In the genomic region with DNA sequence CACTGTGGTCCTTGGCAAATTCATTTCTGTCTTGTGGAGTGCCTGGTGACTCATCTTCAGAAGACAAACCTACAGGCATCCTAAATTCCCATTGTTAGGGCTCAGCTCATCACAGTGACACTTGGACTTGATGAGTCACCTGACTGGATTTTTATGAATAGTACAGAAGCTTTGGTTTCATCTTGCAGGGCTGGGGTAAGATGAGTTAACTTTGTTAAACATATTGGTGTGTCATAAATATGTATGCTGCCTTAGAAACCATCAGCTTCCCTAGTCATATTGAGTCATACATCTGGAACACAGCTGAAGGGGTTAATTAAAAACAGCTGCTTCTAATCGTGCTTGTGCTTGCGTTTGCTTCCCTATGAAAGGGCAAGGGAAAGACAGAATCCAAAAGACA, we compare ENCODE assay signal across 19 mouse cellular contexts.
A peak's percentile ranks its signal among the peaks of the same experiment; 100 is the strongest.
DNase-seq lines count a peak whose midpoint lies in the region; ATAC-seq and TF ChIP-seq lines count a peak whose summit lies in the region.
"Had no signal": no experiment of that assay in that cellular context is flagged by ENCODE, and none has a peak within 500 bp of the region (broad histone marks: within the 10 kb centered on the region; RNA-seq: fewer than 3 reads in every experiment).

No protein-coding gene starts in this region.

- no peak overlapping the region for H3K4me2 ChIP-seq in limb, embryonic 15.5 days
- no peak overlapping the region for H3K4me2 ChIP-seq in intestine, embryonic 15.5 days (replicated peaks)
- H3K4me2 ChIP-seq: heart, embryonic 11.5 days; hindbrain, embryonic 15.5 days; liver, embryonic 12.5 days; neural tube, embryonic 12.5 days had no signal

- no peaks in the 10 kb centered on the region for H3K9me3 ChIP-seq in limb, embryonic 15.5 days
- no peaks in the 10 kb centered on the region for H3K9me3 ChIP-seq in intestine, embryonic 15.5 days
- H3K9me3 ChIP-seq in heart, embryonic 10.5 days: no peaks in the 10 kb centered on the region
- H3K9me3 ChIP-seq: hindbrain, embryonic 15.5 days; liver, embryonic 12.5 days; neural tube, embryonic 12.5 days had no signal

- 5% methylated on average over 2 of the region's 2 CpGs for WGBS in limb, embryonic 15.5 days
- WGBS in intestine, embryonic 15.5 days: 37% methylated on average over 2 of the region's 2 CpGs
- WGBS in heart, embryonic 10.5 days: 56% methylated on average over 2 of the region's 2 CpGs

- H3K9ac ChIP-seq in limb, embryonic 15.5 days: no peak overlapping the region
- H3K9ac ChIP-seq in intestine, embryonic 15.5 days: no peak overlapping the region
- H3K9ac ChIP-seq: hindbrain, embryonic 15.5 days; liver, embryonic 12.5 days; neural tube, embryonic 12.5 days had no signal

- TF ChIP-seq POLR2A in embryonic fibroblast, embryonic 13.5 days (IDR thresholded peaks at IDR 0.05; ENCODE audit: low read depth, low read length): no peak

- H3K27me3 ChIP-seq in limb, embryonic 15.5 days: no peaks in the 10 kb centered on the region
- H3K27me3 ChIP-seq in intestine, embryonic 15.5 days (replicated peaks): no peaks in the 10 kb centered on the region
- H3K27me3 ChIP-seq in heart, embryonic 10.5 days (ENCODE audit: insufficient read depth, poor library complexity, severe bottlenecking): 0 out of 2 replicates have a peak, but pooled peaks cover 6% of the 10 kb centered on the region
- H3K27me3 ChIP-seq: hindbrain, embryonic 15.5 days; liver, embryonic 12.5 days; neural tube, embryonic 12.5 days had no signal

- H3K4me3 ChIP-seq in embryonic fibroblast, embryonic 13.5 days (ENCODE audit: insufficient read depth, low read length): no peak overlapping the region
- H3K4me3 ChIP-seq in limb, embryonic 15.5 days: no peak overlapping the region
- H3K4me3 ChIP-seq in intestine, embryonic 15.5 days (replicated peaks): no peak overlapping the region
- no peak overlapping the region for H3K4me3 ChIP-seq in heart, embryonic 10.5 days
- H3K4me3 ChIP-seq: hindbrain, embryonic 15.5 days; liver, embryonic 12.5 days; neural tube, embryonic 12.5 days had no signal

- no peak for ATAC-seq in limb, embryonic 15.5 days (ENCODE audit: insufficient number of reproducible peaks, low FRiP score, low TSS enrichment, low read depth)
- no peak for ATAC-seq in intestine, embryonic 15.5 days
- ATAC-seq: CD4-positive, CD25-positive, alpha-beta regulatory T cell, adult 4 months; forebrain, embryonic 16.5 days; liver, embryonic 12.5 days had no signal

- peak; percentile 11 for DNase-seq in MN1 (ENCODE audit: low spot score)
- peak; percentile 29 for DNase-seq in brain, adult 2 months (ENCODE audit: low read depth, low spot score)
- DNase-seq in heart, embryonic 10.5 days (ENCODE audit: low spot score): no peak
- DNase-seq in right cerebral cortex, postnatal 10 days (ENCODE audit: low spot score in 2 of 2): no peak
- DNase-seq: cerebellum, adult 9-10 months; heart, postnatal 14 days; kidney, adult 11 months; kidney, postnatal 10 days; lung, adult 2 months; lung, postnatal 36 days had no signal

- peak overlapping the region; percentile 36 for H3K27ac ChIP-seq in embryonic fibroblast, embryonic 13.5 days (ENCODE audit: insufficient read depth, low read length)
- H3K27ac ChIP-seq in limb, embryonic 15.5 days: peak overlapping the region; percentile 50; the same call in 1 of the 2 replicates
- no peak overlapping the region for H3K27ac ChIP-seq in intestine, embryonic 15.5 days
- no peak overlapping the region for H3K27ac ChIP-seq in heart, embryonic 10.5 days
- H3K27ac ChIP-seq: hindbrain, embryonic 15.5 days; liver, embryonic 12.5 days; neural tube, embryonic 12.5 days had no signal

- peaks cover 6% of the 10 kb centered on the region; the same call in 1 of the 2 replicates for H3K4me1 ChIP-seq in embryonic fibroblast, embryonic 13.5 days (ENCODE audit: control insufficient read depth, insufficient read depth, low read length)
- peaks cover 5% of the 10 kb centered on the region; the same call in 1 of the 2 replicates for H3K4me1 ChIP-seq in limb, embryonic 15.5 days
- no peaks in the 10 kb centered on the region for H3K4me1 ChIP-seq in intestine, embryonic 15.5 days (replicated peaks)
- H3K4me1 ChIP-seq in heart, embryonic 10.5 days: peaks cover 6% of the 10 kb centered on the region
- H3K4me1 ChIP-seq: hindbrain, embryonic 15.5 days; liver, embryonic 12.5 days; neural tube, embryonic 12.5 days had no signal

- H3K36me3 ChIP-seq in limb, embryonic 15.5 days: no peaks in the 10 kb centered on the region
- no peaks in the 10 kb centered on the region for H3K36me3 ChIP-seq in intestine, embryonic 15.5 days
- H3K36me3 ChIP-seq in heart, embryonic 10.5 days: no peaks in the 10 kb centered on the region
- H3K36me3 ChIP-seq: hindbrain, embryonic 15.5 days; liver, embryonic 12.5 days; neural tube, embryonic 12.5 days had no signal

- no peak for TF ChIP-seq CTCF in embryonic fibroblast, embryonic 13.5 days (IDR thresholded peaks at IDR 0.05; ENCODE audit: borderline replicate concordance, insufficient read depth, low read length)

Comparison
In these comparisons a context has a peak if more than half of its experiments do, and no peak if none do; other contexts are left out.
1. DNase-seq: peak in MN1 (single experiment) and brain, adult 2 months (single experiment); none in heart, embryonic 10.5 days (single experiment) and right cerebral cortex, postnatal 10 days (0 of 2).
2. H3K27ac ChIP-seq: peak in embryonic fibroblast, embryonic 13.5 days (single experiment) and limb, embryonic 15.5 days (single experiment); none in intestine, embryonic 15.5 days (single experiment) and heart, embryonic 10.5 days (single experiment).